Mouse (Mus musculus) naive thymus-derived CD4-positive, alpha-beta T cell, adult 2 months (primary cell): ENCODE measurements around the gene Scfd2.

Experiments used
- DNase-seq: peaks from one replicate; pipeline ENCODE4 v3.0.0-alpha.2; 2011; ENCODE audit warnings: low read depth

Scfd2 gene

GRCm38 (mm10) chr5:74455510-74456269, 75.9 kb downstream of the Scfd2 start:
- peak; percentile 34 for DNase-seq

GRCm38 (mm10) chr5:74455094-74455493, 76.5 kb downstream of the Scfd2 start:
- no peak for DNase-seq

GRCm38 (mm10) chr5:74450977-74451376, 80.6 kb downstream of the Scfd2 start:
- no peak for DNase-seq

GRCm38 (mm10) chr5:74447517-74448334, 83.8 kb downstream of the Scfd2 start:
- no peak for DNase-seq

GRCm38 (mm10) chr5:74445861-74446260, 85.7 kb downstream of the Scfd2 start:
- DNase-seq: no peak

- no peak for DNase-seq
These were observed 93.2 kb downstream of the Scfd2 start for GRCm38 (mm10) chr5:74438353-74438752.

- peak; percentile 68 for DNase-seq
These were observed 97.9 kb downstream of the Scfd2 start for GRCm38 (mm10) chr5:74433580-74434147.

- DNase-seq: no peak
These were observed 98.5 kb downstream of the Scfd2 start for GRCm38 (mm10) chr5:74432879-74433539.

- no peak for DNase-seq
These were observed 110.9 kb downstream of the Scfd2 start for GRCm38 (mm10) chr5:74420615-74421132.

GRCm38 (mm10) chr5:74412557-74412956, 119.0 kb downstream of the Scfd2 start:
- DNase-seq: no peak

- DNase-seq: peak; percentile 9
These were observed 126.7 kb downstream of the Scfd2 start for GRCm38 (mm10) chr5:74404887-74405286.

- DNase-seq: peak; percentile 65
These were observed 127.5 kb downstream of the Scfd2 start for GRCm38 (mm10) chr5:74404083-74404482.

GRCm38 (mm10) chr5:74402626-74403025, 128.9 kb downstream of the Scfd2 start:
- DNase-seq: peak; percentile 80

- DNase-seq: no peak
These were observed 139.8 kb downstream of the Scfd2 start for GRCm38 (mm10) chr5:74391806-74392205.

GRCm38 (mm10) chr5:74391346-74391745, 140.2 kb downstream of the Scfd2 start:
- no peak for DNase-seq

GRCm38 (mm10) chr5:74388849-74389248, 142.7 kb downstream of the Scfd2 start:
- no peak for DNase-seq

- DNase-seq: no peak
These were observed 143.5 kb downstream of the Scfd2 start for GRCm38 (mm10) chr5:74388101-74388500.

- DNase-seq: no peak
These were observed 144.2 kb downstream of the Scfd2 start for GRCm38 (mm10) chr5:74387143-74387886.

GRCm38 (mm10) chr5:74380045-74380444, 151.5 kb downstream of the Scfd2 start:
- DNase-seq: no peak

- peak; percentile 18 for DNase-seq
These were observed 164.9 kb downstream of the Scfd2 start for GRCm38 (mm10) chr5:74366710-74367101.

- DNase-seq: no peak
These were observed 165.4 kb downstream of the Scfd2 start for GRCm38 (mm10) chr5:74365984-74366709.
